Mouse (Mus musculus) brain, embryonic 18.5 days (tissue): Measurements from ENCODE around the gene Shq1.

ENCODE experiments used
- DNase-seq: peaks from one replicate; pipeline ENCODE4 v3.0.0-alpha.2; 2012; ENCODE audit warnings: low read depth, low spot score

The Shq1 gene

DNA sequence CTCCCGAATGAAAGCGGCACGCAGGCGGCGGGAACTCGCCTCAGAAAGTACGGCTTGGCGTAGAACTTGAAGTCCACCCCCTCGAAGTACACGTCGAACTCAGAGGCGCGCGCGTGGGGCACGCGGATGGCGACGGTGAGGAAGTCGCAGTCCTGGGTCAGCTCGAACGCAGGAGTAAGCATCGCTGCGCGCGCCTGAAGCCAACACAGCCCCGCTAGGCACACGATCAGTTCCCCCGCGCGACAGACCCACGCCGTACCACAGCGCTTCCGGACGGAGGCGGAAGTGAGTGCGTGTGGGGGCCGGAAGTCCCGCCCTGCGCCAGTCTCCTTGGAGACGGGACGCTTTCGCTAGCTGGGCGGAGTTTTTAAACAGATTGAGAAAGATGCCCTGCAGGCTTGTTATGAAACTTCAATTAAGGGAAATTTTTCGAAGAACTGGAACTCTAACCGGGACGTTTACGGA, at the start of gene Shq1:
Gene Shq1, minus strand, starts transcription at position 278 of the 465 bp plus-strand sequence.
- DNase-seq: peak; percentile 71

DNA sequence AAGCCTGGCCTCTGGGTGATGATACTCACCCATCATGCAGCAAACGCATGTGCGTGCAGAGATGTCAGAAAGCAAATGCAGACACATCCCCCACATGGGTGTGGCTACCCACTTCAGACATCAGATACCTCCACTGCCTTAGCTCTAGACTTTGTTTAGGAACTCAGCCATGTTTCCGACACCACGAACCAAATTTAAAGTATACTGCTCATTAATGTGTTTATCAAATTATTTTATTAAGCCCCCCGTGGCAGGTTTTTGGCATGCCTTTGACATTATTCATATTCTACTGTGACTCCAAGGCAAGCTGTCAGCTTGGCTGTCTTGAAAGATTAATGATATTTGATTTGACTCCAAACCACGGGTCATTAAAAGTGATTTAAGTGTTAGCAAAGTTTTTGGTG, 49.1 kb upstream of the Shq1 start:
- no peak for DNase-seq

DNA sequence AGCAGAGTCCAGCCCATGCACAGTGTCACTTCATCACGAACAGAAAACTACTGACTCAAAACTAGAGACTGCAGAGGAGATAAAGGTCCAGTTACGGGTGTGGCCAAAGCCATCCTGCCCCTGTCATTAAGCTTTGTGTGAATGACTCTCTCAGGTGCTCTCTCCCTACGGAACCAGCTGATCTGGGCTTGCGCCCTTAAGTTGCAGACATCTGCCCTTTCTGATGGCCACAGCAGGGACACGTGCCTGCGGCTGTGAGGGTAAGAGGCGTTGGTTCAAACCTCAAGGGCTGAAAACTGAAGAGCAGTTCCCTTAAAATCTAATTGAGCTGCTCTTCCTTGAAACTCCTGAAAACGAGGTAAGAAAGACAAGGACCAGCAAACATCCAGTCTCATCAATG, 45.9 kb upstream of the Shq1 start:
- DNase-seq: no peak

DNA sequence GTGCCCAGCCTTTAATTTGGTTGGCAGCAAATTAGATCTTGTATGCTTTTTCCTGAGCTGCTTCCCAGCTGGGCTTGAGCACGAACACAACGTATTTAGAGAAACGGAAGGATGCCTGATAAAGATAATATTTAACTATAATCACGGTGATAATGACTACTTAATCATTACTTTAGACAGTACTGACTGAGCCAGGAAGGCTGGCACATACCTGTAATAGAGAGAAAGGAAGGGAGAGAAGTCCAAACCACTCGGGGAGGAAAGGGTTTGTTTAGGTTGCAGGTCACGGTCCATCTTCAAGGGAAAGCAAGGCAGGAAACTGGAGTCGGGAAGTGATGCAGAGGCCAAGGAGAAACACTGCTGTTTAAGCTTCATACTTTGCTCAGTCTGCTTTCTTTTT, 45.2 kb upstream of the Shq1 start:
- no peak for DNase-seq

DNA sequence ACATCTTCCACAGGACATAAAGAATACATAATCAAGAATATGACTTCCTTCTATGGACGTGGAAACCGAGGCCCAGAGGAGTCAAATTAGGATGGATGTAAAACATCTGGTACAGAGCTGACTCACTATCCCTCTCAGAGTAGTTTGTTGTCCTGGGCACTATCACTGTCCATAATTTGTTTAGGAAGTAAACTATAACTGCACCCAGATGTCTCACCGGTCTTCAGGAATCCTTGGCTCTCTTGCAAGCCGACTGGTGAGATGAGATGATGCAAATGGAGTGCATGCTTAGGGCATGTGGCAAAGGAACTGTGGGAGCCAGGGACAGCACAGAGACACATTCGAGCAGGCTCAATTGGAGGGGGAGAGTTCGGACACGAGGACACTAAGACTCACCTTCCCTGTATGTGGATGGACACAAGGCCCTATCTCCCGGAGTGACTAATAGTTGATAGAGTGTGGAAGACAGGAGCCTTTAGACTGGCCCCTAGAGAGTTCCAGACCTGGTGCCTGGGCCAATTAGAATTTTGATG, 44.4 kb upstream of the Shq1 start:
- DNase-seq: no peak

DNA sequence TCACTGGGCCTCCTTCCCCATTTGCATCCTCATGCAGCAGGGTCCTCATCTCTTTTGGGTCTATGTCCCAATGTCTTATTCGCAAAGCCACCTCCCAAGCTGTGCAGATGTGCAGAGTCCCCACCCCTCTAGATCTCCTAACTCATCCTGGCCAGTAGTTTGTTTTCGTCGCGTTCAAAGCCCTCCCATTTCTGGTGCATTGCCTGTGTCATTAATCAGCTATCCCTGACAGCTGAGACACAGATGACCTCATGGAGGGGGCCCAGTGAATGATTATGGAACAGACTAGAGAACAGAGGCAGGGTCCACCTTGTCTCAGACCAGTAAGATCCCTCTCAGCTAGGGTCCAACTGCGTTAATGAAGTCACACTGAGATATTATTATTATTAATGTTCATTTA, 39.9 kb upstream of the Shq1 start:
- DNase-seq: no peak

DNA sequence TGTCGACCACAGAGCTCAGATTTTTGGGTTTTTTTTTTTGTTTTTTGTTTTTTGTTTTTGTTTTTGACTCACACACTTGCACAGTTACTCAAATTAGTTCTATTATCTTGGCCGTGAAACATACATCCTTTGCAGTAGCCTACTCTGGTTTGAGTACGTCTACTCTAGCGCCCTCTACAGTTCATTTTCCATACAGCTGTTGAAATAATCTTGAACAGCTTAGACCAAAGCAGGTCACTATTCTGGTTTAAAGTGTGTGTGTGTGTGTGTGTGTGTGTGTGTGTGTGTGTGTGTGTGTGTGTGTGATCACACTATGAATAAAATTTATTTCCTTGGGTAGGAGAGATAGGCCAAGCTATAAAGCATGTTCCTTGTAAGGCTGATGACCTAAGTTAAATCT, 39.2 kb upstream of the Shq1 start:
- DNase-seq: no peak

DNA sequence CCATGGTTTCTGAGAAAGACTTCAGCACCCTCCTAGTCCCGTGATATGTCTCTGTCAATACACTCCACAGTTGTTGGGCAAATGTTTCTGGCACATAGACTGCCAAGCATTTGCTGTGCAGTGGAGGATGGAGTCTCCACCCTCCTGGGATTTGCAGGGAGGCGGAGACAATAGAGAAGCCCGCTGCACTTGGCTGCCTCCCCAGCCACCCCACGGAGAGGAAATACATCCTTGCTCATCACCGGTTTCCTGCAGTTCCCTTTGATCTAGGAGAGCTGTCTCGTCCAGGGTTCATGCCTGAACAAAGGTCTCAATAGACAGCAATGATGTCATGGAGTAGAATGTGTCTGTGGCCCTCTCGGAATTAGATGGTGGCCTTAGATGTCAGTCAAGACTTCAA, 38.5 kb upstream of the Shq1 start:
- DNase-seq: no peak

DNA sequence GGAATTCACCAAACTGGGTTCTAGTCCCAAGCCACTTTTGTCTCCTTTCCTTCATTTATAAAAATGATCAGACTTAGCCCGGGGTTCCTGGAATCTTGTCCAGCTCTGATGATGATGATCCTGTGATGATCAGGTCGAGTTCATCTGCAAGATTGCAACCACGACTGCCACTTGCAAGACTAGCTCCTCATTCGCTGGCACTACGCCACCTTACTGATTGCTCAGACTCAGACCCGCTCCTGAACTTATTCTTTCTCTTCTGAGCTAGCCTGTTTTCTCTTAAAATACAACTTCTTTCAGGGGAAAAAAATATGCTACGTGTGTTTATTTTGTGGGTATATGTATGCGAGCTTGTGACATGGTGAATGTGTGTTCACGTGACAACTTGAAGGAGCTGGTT, 38.0 kb upstream of the Shq1 start:
- DNase-seq: no peak

DNA sequence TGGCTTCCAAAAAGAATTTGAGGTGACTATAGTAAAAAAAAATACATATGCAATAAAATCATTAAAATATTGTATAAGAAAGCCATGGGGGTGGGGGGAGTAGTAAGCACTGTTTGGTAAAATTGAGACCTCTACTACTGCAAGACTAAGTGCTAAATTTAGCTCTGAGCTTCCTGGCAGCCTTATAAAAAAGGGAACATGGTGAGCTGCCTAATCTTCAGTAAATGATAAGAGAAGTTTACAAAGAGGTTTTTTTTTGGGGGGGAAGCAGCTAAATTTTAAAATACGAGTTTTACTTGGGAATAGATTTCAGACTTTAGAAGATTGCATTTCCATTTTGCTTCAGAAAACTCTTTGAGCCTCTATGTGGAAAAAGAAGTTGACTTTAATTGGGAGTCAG, 37.3 kb upstream of the Shq1 start:
- no peak for DNase-seq

DNA sequence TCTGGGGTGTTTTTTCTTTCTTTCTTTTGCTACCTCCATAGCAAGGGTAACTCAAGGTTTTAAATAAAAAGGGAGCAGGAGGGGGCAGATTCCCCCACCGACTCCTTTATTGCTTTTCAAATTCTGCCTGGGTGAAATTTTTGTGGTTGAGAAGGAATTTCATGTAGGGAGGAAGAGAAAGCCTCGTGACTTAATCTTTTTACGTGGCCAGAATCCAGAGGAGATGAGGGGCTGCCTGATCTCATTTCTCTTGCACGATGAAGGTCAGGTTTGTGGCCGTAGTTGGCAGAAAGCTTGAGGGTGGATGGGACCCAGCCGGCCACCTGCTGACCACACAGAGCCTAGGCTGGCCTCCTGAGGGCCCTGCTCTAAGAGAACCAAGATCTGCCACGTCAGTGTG, 36.6 kb upstream of the Shq1 start:
- DNase-seq: no peak

DNA sequence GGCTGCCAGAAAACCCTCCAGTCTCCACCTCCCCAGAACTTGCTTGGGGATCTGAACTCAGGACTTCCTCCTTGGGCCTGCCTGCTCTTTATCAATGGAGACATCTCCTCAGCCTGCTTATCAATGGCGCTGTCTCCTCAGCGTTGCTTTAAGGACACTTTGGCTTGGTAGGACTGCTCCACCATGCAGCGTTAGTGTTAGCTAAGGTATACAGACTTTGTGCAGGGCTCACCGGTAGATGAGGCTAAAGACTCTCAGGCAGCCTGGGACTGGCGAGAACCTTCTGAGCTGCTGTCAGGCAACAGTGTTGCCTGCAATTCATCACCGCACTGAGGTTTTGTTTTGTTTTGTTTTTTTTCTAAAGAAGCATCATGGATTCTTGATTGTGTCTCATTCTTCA, 35.9 kb upstream of the Shq1 start:
- DNase-seq: no peak

DNA sequence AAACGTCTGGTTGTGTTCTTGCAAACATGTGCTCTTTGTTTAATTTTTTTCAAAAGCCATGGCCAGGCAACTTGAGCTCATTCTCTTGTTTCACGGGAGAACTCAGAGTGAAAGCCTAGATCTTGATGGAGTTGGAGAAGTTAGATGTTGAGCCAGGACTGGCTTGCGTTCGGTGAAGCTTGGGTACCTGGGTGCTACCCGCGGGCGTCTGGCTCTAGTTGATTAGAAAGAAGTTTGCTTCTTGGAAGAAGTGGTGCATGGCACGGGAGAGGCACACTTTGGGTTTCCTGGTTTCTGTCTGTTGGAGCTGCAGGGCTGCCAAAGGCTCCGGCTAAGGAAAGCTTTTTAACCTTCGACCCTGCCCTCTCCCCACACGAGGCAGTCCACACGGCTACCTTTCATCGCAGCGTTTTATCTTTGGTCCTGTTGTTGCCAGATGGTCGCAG, 34.4 kb upstream of the Shq1 start:
- DNase-seq: no peak

DNA sequence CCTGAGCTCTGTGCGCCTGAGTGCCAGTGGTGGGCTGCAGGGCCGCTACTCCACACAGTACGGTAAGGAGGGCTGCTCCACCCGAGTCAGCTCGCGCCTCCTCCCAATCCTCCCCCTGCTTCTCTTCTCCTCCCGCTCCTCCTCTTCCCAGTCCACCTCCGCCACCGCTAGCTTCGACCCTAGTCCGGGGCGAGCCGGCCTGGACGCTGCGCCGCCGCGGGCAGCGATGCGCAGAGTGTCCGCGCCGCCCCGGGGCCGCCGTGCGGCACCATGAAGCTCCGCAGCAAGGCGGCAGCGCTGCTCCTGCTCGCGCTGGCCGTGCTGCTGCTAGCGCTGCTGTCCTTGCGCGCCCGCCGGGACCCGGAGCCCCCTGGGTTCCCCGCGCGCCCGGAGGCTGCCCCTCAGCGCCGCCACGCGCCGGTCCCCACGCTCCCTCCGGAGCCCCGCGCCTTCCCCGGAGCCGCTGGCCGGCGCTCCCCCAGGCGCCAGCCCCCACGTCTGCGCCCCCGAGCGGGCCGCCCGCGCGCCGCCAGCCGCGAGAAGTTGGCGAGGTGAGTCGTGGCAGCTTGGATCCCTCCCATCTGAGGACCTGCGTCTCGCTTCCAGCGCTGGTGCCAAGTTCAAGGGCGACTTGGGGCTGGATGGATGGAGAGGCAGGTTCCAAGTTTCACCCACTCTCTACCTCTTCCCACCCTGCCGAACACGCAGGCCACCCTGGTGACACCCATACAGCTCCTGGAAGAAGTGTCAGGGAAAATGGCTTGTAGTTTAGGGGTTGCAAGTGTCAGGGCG, 33.8 kb upstream of the Shq1 start, which contains the start of gene Gxylt2:
Gene Gxylt2, plus strand, starts transcription at position 161 of the 792 bp plus-strand sequence.
- DNase-seq: peak; percentile 10

DNA sequence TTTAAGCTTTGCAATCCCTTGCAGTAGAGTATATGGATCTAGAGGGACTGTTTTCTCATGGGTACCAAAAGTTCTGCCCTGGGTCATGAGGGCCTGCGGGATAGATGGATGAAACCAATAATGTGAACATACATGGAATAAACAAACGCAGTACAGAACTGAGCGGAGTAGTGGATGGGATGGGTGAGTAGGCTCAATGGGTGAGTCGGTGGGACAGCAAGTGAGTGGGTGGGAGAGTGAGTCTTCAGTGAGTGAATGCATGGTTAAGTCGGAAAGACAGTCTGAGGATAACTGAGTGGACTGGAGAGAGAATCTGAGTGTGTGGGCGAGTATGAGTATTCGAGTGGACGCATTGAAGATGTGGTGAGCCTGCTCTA, 33.2 kb upstream of the Shq1 start:
- DNase-seq: no peak

DNA sequence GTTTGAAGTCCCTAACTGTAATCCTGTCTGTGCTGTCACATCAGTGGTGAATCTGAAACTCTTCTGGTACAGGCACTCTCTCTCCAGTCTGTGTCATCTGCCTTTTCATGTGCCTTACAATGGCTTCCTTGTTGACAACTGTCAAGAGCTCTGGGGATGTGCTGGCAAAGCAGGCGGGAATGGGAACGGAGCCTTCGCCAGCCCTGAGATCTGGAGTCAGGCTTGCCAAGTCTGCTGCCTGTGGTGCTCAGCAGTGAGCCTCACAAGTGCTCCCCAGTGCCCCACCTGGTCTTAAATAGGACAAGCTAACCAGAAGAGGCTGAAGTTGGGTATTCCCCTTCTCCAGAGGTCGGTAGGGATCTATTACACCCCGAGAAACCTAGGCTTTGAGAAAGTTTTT, 29.8 kb upstream of the Shq1 start:
- no peak for DNase-seq

DNA sequence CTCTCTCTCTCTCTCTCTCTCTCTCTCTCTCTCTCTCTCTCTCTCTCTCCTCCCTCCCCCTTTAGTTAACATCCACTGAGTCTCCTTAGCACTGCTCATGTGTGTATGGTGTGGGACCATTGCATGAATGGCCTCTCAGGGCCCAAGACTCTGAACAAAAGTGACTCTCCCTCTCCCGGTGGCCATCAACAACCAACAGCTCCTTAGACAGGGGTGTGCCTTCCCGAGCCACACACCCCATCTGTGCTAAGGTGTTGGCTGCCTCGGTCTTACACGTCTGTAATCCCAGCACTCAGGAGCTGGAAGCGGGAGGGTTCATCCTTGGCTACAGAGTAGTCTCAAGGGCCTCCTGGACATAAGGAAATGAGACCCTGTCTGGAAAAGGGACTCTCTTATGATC, 29.0 kb upstream of the Shq1 start:
- DNase-seq: no peak

DNA sequence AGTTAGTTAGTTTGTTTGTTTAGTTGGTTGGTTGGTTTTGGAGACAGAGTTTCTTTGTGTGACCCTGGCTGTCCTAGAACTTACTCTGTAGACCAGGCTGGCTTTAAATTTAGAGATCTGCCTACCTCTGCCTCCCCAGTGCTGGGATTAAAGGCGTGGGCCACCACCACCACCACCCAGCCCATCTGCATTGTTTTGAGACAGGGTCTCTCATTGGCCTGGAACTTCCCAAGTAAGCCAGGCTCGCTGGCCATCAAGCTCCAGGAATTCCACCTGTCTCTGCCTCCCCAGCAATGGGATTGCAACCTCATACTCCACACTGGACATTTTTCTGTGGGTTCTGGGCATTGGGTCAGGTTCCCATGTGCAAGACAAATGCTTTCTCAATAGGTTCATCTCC, 15.4 kb upstream of the Shq1 start:
- DNase-seq: no peak

DNA sequence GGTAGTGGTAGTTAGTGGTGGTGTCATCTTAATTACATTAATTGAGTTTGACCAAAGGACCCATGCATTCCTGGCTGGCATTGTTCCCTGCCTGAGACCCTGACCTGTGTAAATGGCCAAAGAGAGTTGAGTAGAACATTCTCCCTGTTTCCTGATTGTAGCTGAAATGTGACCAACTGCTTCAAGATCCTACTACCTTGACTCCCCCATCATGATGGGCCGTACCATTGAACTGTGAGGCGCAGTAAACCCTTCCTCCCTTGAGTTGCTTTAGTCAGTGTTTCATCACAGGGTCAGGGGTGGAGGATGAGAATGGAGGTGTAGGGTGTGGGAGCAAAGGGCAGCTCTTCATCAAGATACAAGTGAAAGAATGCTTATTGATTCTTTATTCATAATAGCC, 7.7 kb upstream of the Shq1 start:
- DNase-seq: no peak

DNA sequence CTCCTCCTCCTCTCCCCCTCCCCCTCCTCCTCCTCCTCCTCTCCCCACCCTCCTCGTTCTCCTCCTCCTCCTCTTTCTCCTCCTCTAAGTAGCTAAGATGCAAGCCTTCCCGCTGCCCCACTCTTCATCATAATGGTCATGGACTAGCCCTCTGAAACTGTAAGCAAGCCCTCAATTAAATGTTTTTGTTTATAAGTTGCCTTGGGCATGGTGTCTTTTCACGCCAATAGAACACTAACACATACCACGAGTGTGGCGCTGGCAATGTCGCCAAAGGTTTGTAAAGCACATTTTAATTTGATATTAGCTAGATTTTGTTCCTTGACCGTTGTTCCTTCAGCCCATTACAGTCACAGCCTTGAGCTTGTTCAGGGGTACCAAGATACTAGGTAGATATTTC, 5.5 kb upstream of the Shq1 start:
- no peak for DNase-seq

DNA sequence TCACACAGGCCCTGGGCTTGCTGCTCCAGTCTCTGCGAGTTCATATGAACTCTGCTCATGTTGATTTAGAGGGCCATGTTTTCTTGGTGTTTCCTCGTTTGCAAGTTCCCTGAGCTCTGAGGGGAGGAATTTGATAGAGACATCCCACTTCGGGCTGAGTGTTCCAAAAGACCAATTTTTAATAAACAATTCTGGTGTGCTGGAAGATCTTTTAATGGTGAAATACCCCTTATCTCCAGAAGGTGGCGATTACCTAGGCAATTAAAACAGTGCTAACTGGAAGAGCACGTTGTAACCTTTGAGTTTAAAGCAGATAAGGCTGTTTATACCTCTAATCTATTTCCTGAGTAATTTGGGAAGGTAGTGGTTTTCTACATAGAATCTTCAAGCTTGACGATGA, 4.0 kb upstream of the Shq1 start:
- DNase-seq: no peak

DNA sequence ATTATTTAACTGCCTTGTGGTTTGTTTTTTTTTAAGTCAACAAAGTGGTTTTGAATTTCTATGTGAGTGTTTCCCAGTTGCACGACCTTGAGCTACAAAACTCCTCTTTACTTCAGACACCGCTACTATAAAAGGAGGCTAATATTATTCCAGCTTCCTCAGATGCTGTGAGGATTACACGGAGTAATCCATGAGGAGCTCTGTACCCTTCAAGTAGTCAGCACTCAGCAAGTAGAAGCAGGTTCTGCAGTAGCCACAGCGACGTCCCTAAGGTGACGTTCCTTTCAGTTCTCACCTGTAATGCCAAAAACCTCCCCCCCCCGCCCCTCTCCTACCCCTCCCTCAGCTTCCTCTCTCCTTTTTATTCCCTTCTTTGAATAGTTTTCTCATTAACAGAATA, 444 bp upstream of the Shq1 start:
- no peak for DNase-seq

DNA sequence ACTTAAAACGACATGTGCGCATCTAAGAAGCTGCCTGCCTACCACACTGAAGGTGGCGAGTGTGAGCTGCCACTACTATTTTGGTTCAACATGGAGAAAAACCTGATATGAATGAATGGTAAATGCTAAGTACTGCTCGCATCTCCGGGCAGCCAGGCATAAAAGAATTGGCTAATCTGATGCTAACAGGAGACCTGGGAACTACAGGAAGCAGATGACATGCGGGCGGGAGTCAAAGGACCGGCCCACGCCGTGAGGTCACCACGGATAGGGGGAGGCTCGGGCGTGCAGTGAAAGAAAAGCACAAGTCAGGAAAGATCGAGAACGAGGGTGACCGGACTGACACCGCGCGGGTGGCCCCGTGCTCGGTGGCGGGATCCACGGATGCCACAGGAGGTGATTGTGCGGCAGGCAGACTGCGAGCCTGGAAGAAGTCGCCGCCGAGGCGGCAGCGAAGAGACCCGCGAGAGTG, 551 bp downstream of the Shq1 start:
- no peak for DNase-seq
